Mouse (Mus musculus) limb, embryonic 15.5 days (tissue): Measurements from ENCODE around the gene Hist1h2af. TPM values are rescaled to one million over a fixed set of nuclear protein-coding genes. Genes with fewer than 3 reads are reported as not detected.
"Not testable (repeated sequence)": the region's sequence is repeated elsewhere in the genome, so short reads cannot be mapped to it uniquely, and the experiment has no call there.

Experiments used
- ATAC-seq: fragments of 200-750 bp; cut with Nextera tagmentation; 2 replicates; pipeline ENCODE4 v1.8.0; 2017; ENCODE audit warnings: low read depth, moderate TSS enrichment; ENCODE audit not compliant: insufficient number of reproducible peaks, low FRiP score, low TSS enrichment
- H3K27ac ChIP-seq: fragments of 300-500 bp; sonication (generic); 2 replicates; pipeline ENCODE4 v1.5.1; 2015; ENCODE audit warnings: moderate library complexity, mild to moderate bottlenecking, inconsistent platforms
- H3K27me3 ChIP-seq: fragments of 300-500 bp; sonication (generic); 2 replicates; pipeline ENCODE4 v1.6.1; 2015; ENCODE audit warnings: inconsistent platforms
- H3K36me3 ChIP-seq: fragments of 300-500 bp; sonication (generic); 2 replicates; pipeline ENCODE4 v1.6.1; 2015; ENCODE audit warnings: inconsistent platforms
- H3K4me1 ChIP-seq: fragments of 300-500 bp; sonication (generic); 2 replicates; pipeline ENCODE4 v1.6.1; 2015; ENCODE audit warnings: inconsistent platforms
- H3K4me2 ChIP-seq: fragments of 300-500 bp; sonication (generic); 2 replicates; pipeline ENCODE4 v1.6.1; 2015; ENCODE audit warnings: mild to moderate bottlenecking, inconsistent platforms
- H3K4me3 ChIP-seq: fragments of 300-500 bp; sonication (generic); 2 replicates; pipeline ENCODE4 v1.5.1; 2015; ENCODE audit warnings: mild to moderate bottlenecking, inconsistent platforms
- H3K9ac ChIP-seq: fragments of 300-500 bp; sonication (generic); 2 replicates; pipeline ENCODE4 v1.6.1; 2015; ENCODE audit warnings: inconsistent platforms
- H3K9me3 ChIP-seq: fragments of 300-500 bp; sonication (generic); 2 replicates; pipeline ENCODE4 v1.6.1; 2016; ENCODE audit warnings: inconsistent platforms
- WGBS: fragments of 180-500 bp; shearing (Covaris S2); methylation state at CpG from one replicate; pipeline ENCODE4 v1.1.7; 2015; 5-methylcytosine and 5-hydroxymethylcytosine counted together
- polyA plus RNA-seq: library from polyadenylated mRNA; unstranded; fragments of >200 nt; fragmentation: Nextera tagmentation; extraction: Ambion mirVana; gene quantifications from 2 replicates; pipeline ENCODE4 v1.2.1, GENCODE M21; 2015

Hist1h2af gene
- polyA plus RNA-seq, 1 experiment from 2014 or later: 7.5 TPM

DNA sequence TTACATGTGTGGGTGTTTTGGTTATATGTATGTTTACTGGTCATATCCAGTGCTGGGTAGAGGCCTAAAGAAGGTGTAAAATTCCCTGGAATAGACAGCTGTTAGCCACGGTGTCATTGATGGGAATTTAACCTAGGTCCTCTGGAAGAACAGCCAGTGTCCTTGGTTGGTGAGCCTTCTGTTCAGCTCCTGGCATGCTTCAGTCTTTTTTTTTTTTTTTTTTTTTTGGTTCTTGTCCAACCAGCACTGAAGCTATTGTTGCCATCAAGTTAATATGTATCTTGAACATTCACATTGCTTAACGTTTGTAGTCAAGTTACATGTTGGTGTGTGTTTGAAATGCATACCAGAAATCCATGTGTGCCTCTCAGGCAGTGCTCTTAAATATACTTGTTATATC, 30.8 kb downstream of the Hist1h2af start:
- Histone ChIP-seq H3K27ac (no peak overlapping the region), H3K4me1 (no peaks in the 10 kb centered on the region), H3K9ac (no peak overlapping the region), H3K36me3 (no peaks in the 10 kb centered on the region), H3K4me3 (no peak overlapping the region), H3K4me2 (no peak overlapping the region), H3K27me3 (no peaks in the 10 kb centered on the region), H3K9me3 (no peaks in the 10 kb centered on the region)
- 81% methylated on average over 2 of the region's 2 CpGs for WGBS
- ATAC-seq: no peak

DNA sequence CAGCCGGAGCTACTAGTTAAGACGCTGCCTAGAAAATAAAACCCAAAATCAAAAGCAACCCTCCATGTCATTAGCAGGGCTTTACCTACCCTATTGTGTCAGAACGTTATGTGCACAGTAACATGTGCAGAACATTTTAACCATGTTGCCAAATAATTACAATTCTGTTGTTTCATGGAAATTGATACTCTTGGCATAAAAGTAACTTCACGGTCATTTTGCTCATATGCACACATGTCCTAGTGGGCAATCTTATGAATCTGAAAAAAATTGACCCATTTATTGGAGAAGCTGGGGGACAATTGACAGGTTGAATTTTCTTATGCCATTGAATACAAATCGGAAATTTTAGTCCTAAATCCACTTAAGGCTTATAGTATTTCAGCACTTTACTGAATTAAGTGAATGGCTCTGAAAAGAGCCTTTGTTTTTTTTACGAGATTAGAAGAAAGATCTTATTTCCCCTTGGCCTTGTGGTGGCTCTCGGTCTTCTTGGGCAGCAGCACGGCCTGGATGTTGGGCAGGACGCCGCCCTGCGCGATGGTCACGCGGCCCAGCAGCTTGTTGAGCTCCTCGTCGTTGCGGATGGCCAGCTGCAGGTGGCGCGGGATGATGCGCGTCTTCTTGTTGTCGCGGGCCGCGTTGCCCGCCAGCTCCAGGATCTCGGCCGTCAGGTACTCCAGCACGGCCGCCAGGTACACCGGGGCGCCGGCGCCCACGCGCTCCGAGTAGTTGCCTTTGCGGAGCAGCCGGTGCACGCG, 36.7 kb downstream of the Hist1h2af start:
- Histone ChIP-seq H3K9ac (0 out of 2 replicates have a peak overlapping the region, but pooled peaks have one; percentile 35), H3K4me1 (peaks cover 16% of the 10 kb centered on the region), H3K27ac (peak overlapping the region; percentile 94), H3K4me2 (peak overlapping the region; percentile 53), H3K4me3 (peak overlapping the region; percentile 43)
- not testable (repeated sequence) for ATAC-seq, H3K36me3 ChIP-seq, H3K27me3 ChIP-seq, H3K9me3 ChIP-seq
- under 1% methylated on average over 23 of the region's 41 CpGs for WGBS

DNA sequence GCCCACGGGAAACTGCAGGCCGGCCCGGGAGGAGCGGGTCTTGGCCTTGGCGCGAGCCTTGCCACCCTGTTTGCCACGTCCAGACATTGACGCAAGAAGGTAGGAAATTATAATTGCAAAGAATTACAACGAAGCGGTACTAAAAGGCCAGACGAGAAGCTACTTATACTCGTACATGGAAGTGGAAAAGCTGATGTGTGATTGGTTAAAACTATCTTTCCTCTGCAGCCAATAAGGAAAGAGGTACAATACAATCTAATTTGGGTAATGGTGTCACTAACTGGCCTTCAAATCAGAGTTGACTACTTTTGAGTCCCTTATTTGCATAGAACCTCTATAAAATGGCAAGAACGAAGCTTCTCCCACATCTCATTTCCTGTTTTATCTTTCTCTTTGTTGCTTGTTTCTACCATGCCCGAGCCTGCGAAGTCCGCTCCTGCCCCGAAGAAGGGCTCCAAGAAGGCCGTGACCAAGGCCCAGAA, 37.4 kb downstream of the Hist1h2af start, which contains the start of the genes Hist1h2ae and Hist1h2bg:
TSS of gene Hist1h2ae (minus strand) at position 199 of the 482 bp plus-strand sequence.
TSS of gene Hist1h2bg (plus strand) at position 375 of the 482 bp plus-strand sequence.
- Histone ChIP-seq H3K4me1 (peaks cover 17% of the 10 kb centered on the region), H3K4me2 (peak within 1 kb of the TSS; percentile 53), H3K27ac (peak within 1 kb of the TSS; percentile 94), H3K27me3 (no peaks in the 10 kb centered on the region), H3K4me3 (peak within 1 kb of the TSS; percentile 43), H3K36me3 (no peaks in the 10 kb centered on the region), H3K9ac (peak within 1 kb of the TSS; percentile 40), H3K9me3 (no peaks in the 10 kb centered on the region)
- ATAC-seq: peak; percentile 91
- under 1% methylated on average over 18 of the region's 18 CpGs for WGBS

DNA sequence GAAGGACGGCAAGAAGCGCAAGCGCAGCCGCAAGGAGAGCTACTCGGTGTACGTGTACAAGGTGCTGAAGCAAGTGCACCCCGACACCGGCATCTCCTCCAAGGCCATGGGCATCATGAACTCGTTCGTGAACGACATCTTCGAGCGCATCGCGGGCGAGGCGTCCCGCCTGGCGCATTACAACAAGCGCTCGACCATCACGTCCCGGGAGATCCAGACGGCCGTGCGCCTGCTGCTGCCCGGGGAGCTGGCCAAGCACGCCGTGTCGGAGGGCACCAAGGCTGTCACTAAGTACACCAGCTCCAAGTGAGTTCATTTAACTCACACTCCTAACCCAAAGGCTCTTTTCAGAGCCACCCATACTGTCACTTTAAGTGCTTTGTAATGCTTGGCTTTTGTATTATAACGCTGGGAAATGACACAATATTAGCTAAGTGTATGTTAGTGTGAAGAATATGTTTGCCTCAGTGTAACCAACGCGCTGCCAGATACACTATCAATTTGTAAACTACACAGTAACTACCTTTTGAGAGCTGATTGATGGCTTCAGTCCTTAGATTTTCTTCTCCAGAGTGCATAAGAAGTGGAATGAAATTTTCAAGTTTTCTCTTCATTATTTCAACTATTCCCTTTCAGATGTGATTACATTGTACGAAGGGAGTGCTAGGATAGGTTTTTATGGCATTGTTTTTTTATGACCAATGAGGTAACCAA, 38.0 kb downstream of the Hist1h2af start:
- under 1% methylated on average over 17 of the region's 34 CpGs for WGBS
- peak overlapping the region; percentile 94 for H3K27ac ChIP-seq

DNA sequence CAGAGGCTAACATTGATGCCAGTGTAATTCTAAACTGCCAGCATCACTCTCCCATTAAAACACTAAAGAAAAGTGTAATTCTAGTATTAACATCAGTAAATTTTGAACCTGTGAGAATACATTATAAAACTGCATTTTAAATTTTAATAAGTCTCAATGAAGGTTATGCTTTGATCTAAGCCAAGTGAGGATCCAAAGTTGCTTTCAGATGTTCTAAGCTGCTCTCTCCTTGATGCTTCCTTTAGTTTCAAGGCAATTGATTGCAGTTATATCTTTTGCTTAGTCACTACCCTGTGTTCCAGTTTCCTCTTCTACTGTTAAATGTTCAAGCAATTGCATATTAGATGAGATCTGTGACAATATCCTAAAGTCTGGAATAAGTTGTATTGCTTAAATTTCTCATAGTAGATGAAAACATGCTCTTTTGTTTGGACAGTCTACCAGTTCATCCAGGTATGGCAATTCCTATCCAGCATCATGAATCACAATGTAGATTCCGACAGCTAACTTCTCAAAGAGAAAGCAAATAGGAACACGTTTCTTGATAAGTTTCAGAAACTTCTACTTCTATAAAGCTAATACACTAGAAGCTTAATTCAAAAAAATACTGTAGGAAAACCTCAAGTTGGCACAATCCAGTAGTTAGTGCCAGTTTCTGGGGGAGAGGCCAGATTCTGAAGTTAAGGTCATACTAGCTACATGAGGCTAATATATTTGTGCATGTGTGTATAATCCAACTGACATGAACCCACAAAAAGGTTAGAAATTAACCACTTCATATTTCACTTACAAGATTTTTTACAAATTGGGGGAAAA, 38.7 kb downstream of the Hist1h2af start:
- no peak for ATAC-seq
- peak overlapping the region; percentile 53 for H3K4me2 ChIP-seq
- H3K27ac ChIP-seq: peak overlapping the region; percentile 94
- peak overlapping the region; percentile 43 for H3K4me3 ChIP-seq
- peak overlapping the region; percentile 40; the same call in 1 of the 2 replicates for H3K9ac ChIP-seq
- no peaks in the 10 kb centered on the region for H3K36me3 ChIP-seq
- peaks cover 30% of the 10 kb centered on the region for H3K4me1 ChIP-seq
- H3K9me3 ChIP-seq: no peaks in the 10 kb centered on the region
- no peaks in the 10 kb centered on the region for H3K27me3 ChIP-seq
- WGBS: 23% methylated on average over 2 of the region's 2 CpGs

More for the DNA sequence above, 38.0 kb downstream of the Hist1h2af start:
- not testable (repeated sequence) for H3K27me3 ChIP-seq, ATAC-seq, H3K9me3 ChIP-seq, H3K36me3 ChIP-seq
- Histone ChIP-seq H3K4me2 (peak overlapping the region; percentile 53), H3K4me1 (peaks cover 23% of the 10 kb centered on the region), H3K9ac (peak overlapping the region; percentile 40), H3K4me3 (peak overlapping the region; percentile 43)

DNA sequence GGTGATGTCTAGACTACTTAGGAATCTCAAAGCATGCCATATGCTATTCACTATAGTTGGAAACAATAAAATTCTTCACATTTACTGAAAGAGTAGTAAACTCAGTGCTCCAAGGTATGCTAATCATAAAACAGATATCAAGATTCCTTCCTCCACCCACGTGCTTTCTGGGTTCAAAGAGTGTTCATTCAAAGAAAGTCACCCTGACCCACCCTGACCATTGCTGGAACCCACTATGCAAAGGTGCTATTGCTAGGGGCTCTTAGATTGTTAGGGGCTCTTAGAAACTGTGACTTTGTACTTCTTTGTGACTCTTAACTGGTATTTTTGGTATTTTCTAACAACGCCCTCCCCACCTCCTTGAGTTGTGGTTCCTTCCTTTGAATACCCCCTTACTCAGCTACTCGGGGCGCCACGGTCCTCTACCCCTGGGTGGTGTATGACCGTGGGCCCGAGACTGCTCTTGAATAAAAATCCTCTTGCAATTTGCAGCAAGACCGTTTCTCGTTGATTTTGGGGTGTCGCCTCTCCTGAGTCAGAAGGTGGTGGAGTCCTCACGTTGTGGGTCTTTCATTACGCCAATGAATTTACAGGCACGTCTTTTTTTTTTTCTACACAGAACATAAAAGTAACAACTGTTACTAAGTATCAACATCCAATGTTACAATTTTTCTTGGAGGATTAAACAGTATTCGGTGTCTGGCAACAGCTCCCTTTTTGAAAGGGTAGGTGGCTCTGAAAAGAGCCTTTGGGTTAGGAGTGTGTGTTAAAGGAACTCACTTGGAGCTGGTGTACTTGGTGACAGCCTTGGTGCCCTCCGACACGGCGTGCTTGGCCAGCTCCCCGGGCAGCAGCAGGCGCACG, 39.6 kb downstream of the Hist1h2af start:
- Histone ChIP-seq H3K4me2 (peak overlapping the region; percentile 53), H3K4me1 (peaks cover 30% of the 10 kb centered on the region), H3K4me3 (peak overlapping the region; percentile 43), H3K9ac (peak overlapping the region; percentile 40), H3K27ac (peak overlapping the region; percentile 94)
- 6% methylated on average over 20 of the region's 20 CpGs for WGBS
- H3K27me3 ChIP-seq, H3K9me3 ChIP-seq, H3K36me3 ChIP-seq, ATAC-seq: not testable (repeated sequence)

DNA sequence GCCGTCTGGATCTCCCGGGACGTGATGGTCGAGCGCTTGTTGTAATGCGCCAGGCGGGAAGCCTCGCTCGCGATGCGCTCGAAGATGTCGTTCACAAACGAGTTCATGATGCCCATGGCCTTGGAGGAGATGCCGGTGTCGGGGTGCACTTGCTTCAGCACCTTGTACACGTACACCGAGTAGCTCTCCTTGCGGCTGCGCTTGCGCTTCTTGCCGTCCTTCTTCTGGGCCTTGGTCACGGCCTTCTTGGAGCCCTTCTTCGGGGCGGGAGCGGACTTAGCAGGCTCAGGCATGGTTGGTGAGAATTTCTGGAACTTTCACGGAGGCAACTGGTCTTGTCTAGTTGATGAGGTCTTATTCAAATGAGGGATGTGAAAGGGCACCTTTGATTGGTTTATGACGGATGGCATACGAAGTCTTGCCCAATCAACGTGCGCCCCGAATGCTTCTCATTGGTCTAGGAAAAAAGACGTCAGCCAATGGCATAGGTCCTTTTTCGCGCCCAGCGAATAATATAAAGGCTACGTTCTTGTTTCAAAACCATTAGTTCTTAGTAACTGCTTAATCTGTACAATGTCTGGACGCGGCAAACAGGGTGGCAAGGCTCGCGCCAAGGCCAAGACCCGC, 40.3 kb downstream of the Hist1h2af start, which contains the start of the genes Hist1h2bf and Hist1h2ad:
TSS of gene Hist1h2bf (minus strand) at position 299 of the 627 bp plus-strand sequence.
TSS of gene Hist1h2ad (plus strand) at position 484 of the 627 bp plus-strand sequence.
- Histone ChIP-seq H3K9ac (peak within 1 kb of the TSS; percentile 40), H3K4me2 (peak within 1 kb of the TSS; percentile 57), H3K4me1 (peaks cover 30% of the 10 kb centered on the region), H3K27ac (peak within 1 kb of the TSS; percentile 94), H3K4me3 (peak within 1 kb of the TSS; percentile 43)
- ATAC-seq: peak; percentile 87
- H3K36me3 ChIP-seq, H3K27me3 ChIP-seq, H3K9me3 ChIP-seq: not testable (repeated sequence)
- WGBS: under 1% methylated on average over 39 of the region's 42 CpGs

DNA sequence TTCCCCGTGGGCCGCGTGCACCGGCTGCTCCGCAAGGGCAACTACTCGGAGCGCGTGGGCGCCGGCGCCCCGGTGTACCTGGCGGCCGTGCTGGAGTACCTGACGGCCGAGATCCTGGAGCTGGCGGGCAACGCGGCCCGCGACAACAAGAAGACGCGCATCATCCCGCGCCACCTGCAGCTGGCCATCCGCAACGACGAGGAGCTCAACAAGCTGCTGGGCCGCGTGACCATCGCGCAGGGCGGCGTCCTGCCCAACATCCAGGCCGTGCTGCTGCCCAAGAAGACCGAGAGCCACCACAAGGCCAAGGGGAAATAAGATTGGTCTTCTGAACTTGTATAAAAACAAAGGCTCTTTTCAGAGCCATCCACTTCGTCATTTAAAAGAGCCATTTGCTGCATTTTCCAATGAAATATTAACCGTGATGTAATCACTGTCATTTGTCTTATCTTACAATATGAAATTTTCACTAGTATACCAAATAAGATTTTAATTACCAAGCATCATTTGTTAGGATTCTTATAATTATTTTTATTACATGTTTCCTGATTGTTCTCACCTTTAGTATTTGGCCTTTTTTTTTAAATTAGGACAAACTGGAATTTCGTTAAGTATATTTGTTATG, 41.0 kb downstream of the Hist1h2af start:
- not testable (repeated sequence) for ATAC-seq, H3K9me3 ChIP-seq, H3K27me3 ChIP-seq, H3K9ac ChIP-seq, H3K36me3 ChIP-seq
- Histone ChIP-seq H3K4me1 (peaks cover 30% of the 10 kb centered on the region), H3K4me2 (peak overlapping the region; percentile 57), H3K27ac (peak overlapping the region; percentile 94), H3K4me3 (peak overlapping the region; percentile 43)
- WGBS: 1% methylated on average over 14 of the region's 39 CpGs

DNA sequence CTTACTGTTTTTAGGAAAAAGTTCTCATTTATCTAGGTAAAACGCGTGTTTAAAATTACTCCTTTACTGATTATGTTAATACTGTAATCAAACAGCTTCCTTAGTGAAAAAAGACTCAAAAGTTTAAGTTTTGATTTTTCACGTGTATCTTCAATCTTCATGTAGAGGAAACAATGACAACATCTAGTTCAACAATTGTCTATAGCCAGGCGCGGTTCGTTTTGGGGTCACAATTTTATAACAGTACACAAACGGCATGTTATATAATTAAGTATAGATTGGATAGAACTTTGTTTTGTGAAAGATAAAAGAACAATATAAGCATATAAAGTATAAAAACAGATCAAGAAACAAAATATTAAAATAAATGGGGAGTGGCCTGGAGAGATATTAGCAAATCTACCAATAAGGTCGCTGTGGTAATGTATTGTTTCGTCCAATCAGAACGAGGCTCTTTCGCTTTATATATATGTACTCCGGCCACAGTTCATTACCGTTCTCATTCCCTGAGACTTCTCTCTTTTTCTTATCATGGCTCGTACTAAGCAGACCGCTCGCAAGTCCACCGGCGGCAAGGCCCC, 41.7 kb downstream of the Hist1h2af start, which contains the start of gene Hist1h3d:
TSS of gene Hist1h3d (plus strand) at position 493 of the 581 bp plus-strand sequence.
- H3K9me3 ChIP-seq: no peaks in the 10 kb centered on the region
- peak; percentile 62; the same call in 1 of the 2 replicates for ATAC-seq
- H3K9ac ChIP-seq: peak within 1 kb of the TSS; percentile 50
- no peaks in the 10 kb centered on the region for H3K36me3 ChIP-seq
- peaks cover 25% of the 10 kb centered on the region for H3K4me1 ChIP-seq
- peak within 1 kb of the TSS; percentile 57 for H3K4me2 ChIP-seq
- peak within 1 kb of the TSS; percentile 86 for H3K27ac ChIP-seq
- WGBS: under 1% methylated on average over 18 of the region's 18 CpGs
- no peaks in the 10 kb centered on the region for H3K27me3 ChIP-seq
- peak within 1 kb of the TSS; percentile 43 for H3K4me3 ChIP-seq
